Mouse (Mus musculus): ENCODE results near the gene Ppp4c. TPM values are rescaled to one million over a fixed set of nuclear protein-coding genes. Genes with fewer than 3 reads are reported as not detected.

Gene Ppp4c
- polyA plus RNA-seq, 2 experiments = 238 to 268 TPM

DNA sequence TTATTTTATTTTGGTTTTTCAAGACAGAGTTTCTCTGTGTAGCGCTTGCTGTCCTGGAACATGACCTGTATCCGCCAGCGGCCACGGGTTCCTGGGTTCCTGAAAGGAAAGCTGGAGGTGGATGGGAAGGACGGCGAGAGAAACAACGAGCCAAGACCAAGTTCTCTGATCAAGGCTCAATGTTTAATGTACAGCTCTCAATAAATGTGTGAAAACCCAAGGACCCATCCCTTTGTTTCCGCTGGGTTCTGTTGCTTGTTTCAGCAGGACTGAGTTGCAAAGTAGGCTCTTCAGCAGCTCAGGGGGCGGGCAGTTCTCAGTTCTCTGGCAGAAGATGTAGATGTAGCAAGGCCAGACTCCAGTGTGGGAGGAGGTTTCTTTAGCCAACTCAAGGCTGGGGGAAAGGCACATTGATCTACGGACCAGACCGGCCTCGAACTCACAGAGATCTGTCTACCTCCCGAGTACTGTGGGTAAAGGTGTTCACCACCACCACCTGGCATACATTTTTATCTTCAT is 50.3 kb downstream of the Ppp4c start:
- Histone ChIP-seq H3K9ac (ENCODE audit: low read depth, low read length, severe bottlenecking) (no peak overlapping the region), H3K4me2 (replicated peaks; ENCODE audit: low read depth, low read length, severe bottlenecking) (no peak overlapping the region), H3K4me1 (ENCODE audit: control insufficient read depth, insufficient read depth, low read length) (no peaks in the 10 kb centered on the region), H3K9me3 (ENCODE audit: control insufficient read depth, low read length) (no peaks in the 10 kb centered on the region), H3K36me3 (ENCODE audit: control insufficient read depth, insufficient read depth, low read length) (no peaks in the 10 kb centered on the region), H3K4me3 (replicated peaks; ENCODE audit: low read length) (no peak overlapping the region), H3K27ac (replicated peaks; ENCODE audit: low read depth, low read length) (no peak overlapping the region), H3K27me3 (ENCODE audit: control insufficient read depth, insufficient read depth, low read length) (no peaks in the 10 kb centered on the region)
- no peak for DNase-seq (ENCODE audit: low spot score)
- no peak for TF ChIP-seq POLR2A (IDR thresholded peaks at IDR 0.05; ENCODE audit: borderline replicate concordance, extremely low read depth, insufficient read depth, insufficient read length)
- no peak for ATAC-seq (ENCODE audit: low FRiP score, low read depth)
- WGBS = 89% methylated on average over 13 of the region's 13 CpGs

DNA sequence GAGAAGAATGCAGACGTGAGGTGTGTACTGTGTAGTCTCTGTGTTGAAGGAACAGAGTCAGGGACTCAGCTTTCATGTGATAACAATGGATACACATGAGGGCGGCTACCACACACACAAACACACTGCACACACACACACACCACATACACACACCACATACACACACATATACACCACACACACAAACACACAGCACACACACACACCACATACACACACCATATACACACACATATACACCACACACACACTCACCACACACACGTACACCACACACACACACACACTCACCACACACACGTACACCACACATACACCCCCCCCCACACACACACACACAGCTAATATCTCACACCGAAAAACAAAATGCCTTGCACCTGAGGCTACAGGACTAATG is 50.8 kb downstream of the Ppp4c start:
- H3K36me3 ChIP-seq (ENCODE audit: control insufficient read depth, insufficient read depth, low read length) = no peaks in the 10 kb centered on the region
- no peak overlapping the region for H3K4me3 ChIP-seq (replicated peaks; ENCODE audit: low read length)
- 87% methylated on average over 5 of the region's 5 CpGs for WGBS
- H3K4me2 ChIP-seq (replicated peaks; ENCODE audit: low read depth, low read length, severe bottlenecking) = no peak overlapping the region
- H3K9ac ChIP-seq (ENCODE audit: low read depth, low read length, severe bottlenecking) = no peak overlapping the region
- DNase-seq (ENCODE audit: low spot score) = no peak
- ATAC-seq (ENCODE audit: low FRiP score, low read depth) = no peak
- no peaks in the 10 kb centered on the region for H3K27me3 ChIP-seq (ENCODE audit: control insufficient read depth, insufficient read depth, low read length)
- no peak for TF ChIP-seq POLR2A (IDR thresholded peaks at IDR 0.05; ENCODE audit: borderline replicate concordance, extremely low read depth, insufficient read depth, insufficient read length)
- H3K4me1 ChIP-seq (ENCODE audit: control insufficient read depth, insufficient read depth, low read length) = no peaks in the 10 kb centered on the region
- no peaks in the 10 kb centered on the region for H3K9me3 ChIP-seq (ENCODE audit: control insufficient read depth, low read length)
- H3K27ac ChIP-seq (replicated peaks; ENCODE audit: low read depth, low read length) = no peak overlapping the region

DNA sequence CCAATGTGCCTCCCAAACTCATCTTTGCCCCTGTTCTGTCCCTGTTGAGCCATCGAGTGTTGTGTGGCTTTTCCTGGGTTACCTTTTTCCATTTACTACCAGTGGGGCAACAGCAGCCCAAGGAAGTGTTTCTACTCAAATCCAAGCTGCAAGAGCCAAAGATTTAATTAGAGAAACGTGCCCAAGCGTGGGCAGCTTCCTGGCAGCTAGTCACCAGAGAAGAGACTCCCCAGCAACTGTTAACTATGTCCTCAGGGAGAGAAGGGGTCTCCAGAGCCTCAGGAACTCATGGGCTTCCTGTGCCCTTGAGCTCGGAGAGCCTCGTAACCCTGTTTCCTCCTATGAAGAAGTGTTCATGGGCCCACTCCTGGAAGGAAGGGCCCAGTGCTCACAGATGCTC is 51.3 kb downstream of the Ppp4c start:
- no peaks in the 10 kb centered on the region for H3K9me3 ChIP-seq (ENCODE audit: control insufficient read depth, low read length)
- 60% methylated on average over 5 of the region's 5 CpGs for whole genome bisulfite sequencing
- no peaks in the 10 kb centered on the region for H3K4me1 ChIP-seq (ENCODE audit: control insufficient read depth, insufficient read depth, low read length)
- H3K4me3 ChIP-seq (replicated peaks; ENCODE audit: low read length) = no peak overlapping the region
- no peaks in the 10 kb centered on the region for H3K36me3 ChIP-seq (ENCODE audit: control insufficient read depth, insufficient read depth, low read length)
- H3K9ac ChIP-seq (ENCODE audit: low read depth, low read length, severe bottlenecking) = no peak overlapping the region
- no peaks in the 10 kb centered on the region for H3K27me3 ChIP-seq (ENCODE audit: control insufficient read depth, insufficient read depth, low read length)
- no peak for TF ChIP-seq POLR2A (IDR thresholded peaks at IDR 0.05; ENCODE audit: borderline replicate concordance, extremely low read depth, insufficient read depth, insufficient read length)
- no peak overlapping the region for H3K4me2 ChIP-seq (replicated peaks; ENCODE audit: low read depth, low read length, severe bottlenecking)
- no peak overlapping the region for H3K27ac ChIP-seq (replicated peaks; ENCODE audit: low read depth, low read length)
- no peak for ATAC-seq (ENCODE audit: low FRiP score, low read depth)
- no peak for DNase-seq (ENCODE audit: low spot score)

DNA sequence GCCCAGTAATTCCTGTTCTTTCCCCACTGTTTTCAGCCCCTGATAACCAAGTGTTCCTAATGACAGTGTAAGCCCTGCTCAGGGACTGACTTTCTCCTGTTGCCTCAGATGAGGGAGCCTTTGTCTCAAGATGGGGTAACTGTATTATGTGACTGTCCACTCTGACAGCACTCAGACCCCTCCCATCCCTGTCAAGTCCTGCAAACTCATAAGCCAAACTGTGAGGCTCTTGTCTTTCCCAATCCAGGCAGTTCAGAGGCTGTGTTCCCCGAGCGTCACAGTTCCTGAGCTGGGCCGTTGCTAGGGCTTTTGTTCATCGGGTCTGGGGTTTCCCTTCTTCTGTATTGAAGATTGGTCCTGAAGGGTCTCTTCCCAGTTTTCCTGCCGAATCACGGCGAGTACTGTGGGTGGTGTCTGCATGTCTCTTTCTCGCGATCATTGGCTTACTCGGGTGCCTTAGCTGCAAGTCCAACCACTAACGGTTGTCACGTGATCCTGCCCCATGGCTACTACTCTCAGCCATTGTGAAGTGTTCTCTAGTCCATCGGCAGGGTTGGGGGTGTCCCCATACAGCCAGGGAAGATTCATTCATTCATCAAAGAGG is 52.1 kb downstream of the Ppp4c start:
- Histone ChIP-seq H3K36me3 (ENCODE audit: control insufficient read depth, insufficient read depth, low read length) (no peaks in the 10 kb centered on the region), H3K4me2 (replicated peaks; ENCODE audit: low read depth, low read length, severe bottlenecking) (no peak overlapping the region), H3K9ac (ENCODE audit: low read depth, low read length, severe bottlenecking) (no peak overlapping the region), H3K9me3 (ENCODE audit: control insufficient read depth, low read length) (no peaks in the 10 kb centered on the region), H3K27ac (replicated peaks; ENCODE audit: low read depth, low read length) (no peak overlapping the region), H3K27me3 (ENCODE audit: control insufficient read depth, insufficient read depth, low read length) (no peaks in the 10 kb centered on the region), H3K4me3 (replicated peaks; ENCODE audit: low read length) (no peak overlapping the region), H3K4me1 (ENCODE audit: control insufficient read depth, insufficient read depth, low read length) (no peaks in the 10 kb centered on the region)
- 80% methylated on average over 13 of the region's 13 CpGs for WGBS
- DNase-seq (ENCODE audit: low spot score) = no peak
- no peak for ATAC-seq (ENCODE audit: low FRiP score, low read depth)
- TF ChIP-seq POLR2A (IDR thresholded peaks at IDR 0.05; ENCODE audit: borderline replicate concordance, extremely low read depth, insufficient read depth, insufficient read length) = no peak

DNA sequence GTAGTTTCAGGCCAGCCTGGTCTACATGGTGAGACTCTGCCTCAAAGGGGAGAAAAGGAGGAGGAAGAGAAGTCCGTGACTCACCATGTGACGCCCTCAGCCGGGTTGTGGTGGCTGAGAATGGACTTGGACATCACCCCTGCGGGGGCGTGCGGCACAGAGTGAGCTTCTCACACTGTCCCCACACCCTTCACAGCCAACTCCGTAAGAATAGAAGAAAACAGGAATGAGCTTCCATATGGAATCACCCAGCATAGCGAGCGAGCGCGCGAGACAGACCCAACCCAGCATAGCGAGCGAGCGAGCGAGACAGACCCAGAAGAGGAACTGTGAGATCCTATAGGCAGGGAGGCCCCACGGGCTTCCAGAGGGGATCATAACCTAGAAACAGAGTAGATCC is 52.7 kb downstream of the Ppp4c start:
- no peak overlapping the region for H3K4me2 ChIP-seq (replicated peaks; ENCODE audit: low read depth, low read length, severe bottlenecking)
- H3K27me3 ChIP-seq (ENCODE audit: control insufficient read depth, insufficient read depth, low read length) = no peaks in the 10 kb centered on the region
- H3K27ac ChIP-seq (replicated peaks; ENCODE audit: low read depth, low read length) = no peak overlapping the region
- no peaks in the 10 kb centered on the region for H3K36me3 ChIP-seq (ENCODE audit: control insufficient read depth, insufficient read depth, low read length)
- H3K9ac ChIP-seq (ENCODE audit: low read depth, low read length, severe bottlenecking) = no peak overlapping the region
- 86% methylated on average over 17 of the region's 17 CpGs for WGBS
- ATAC-seq (ENCODE audit: low FRiP score, low read depth) (no peak), DNase-seq (ENCODE audit: low spot score) (no peak)
- no peak for TF ChIP-seq POLR2A (IDR thresholded peaks at IDR 0.05; ENCODE audit: borderline replicate concordance, extremely low read depth, insufficient read depth, insufficient read length)
- H3K4me3 ChIP-seq (replicated peaks; ENCODE audit: low read length) = no peak overlapping the region
- H3K9me3 ChIP-seq (ENCODE audit: control insufficient read depth, low read length) = no peaks in the 10 kb centered on the region
- no peaks in the 10 kb centered on the region for H3K4me1 ChIP-seq (ENCODE audit: control insufficient read depth, insufficient read depth, low read length)

All from limb, embryonic 14.5 days (tissue).